Comparison of ENCODE assay signal across 9 mouse cellular contexts in the genomic region with DNA sequence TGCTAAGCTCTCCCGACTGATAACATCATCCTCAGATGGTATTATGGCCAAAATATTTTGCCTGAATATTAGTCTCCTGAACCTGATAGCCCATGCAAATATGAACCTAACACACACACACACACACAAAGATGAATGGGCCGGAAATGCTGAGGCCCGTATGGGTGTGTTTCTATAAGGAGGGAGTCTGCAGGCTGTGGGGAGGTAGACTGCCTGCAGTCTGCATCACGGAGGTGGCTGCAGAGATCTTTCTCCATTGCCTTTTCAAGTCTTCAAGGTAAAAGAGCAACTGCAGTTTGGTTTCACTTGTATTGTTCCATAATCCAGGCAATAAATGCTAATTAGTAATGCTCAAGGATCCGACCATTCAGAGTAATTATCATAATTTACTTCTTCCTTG.
DNase-seq lines count a peak whose midpoint lies in the region; ATAC-seq and TF ChIP-seq lines count a peak whose summit lies in the region.
"Had no signal": no experiment of that assay in that cellular context is flagged by ENCODE, and none has a peak within 500 bp of the region (broad histone marks: within the 10 kb centered on the region; RNA-seq: fewer than 3 reads in every experiment).

No protein-coding gene starts in this region.

- peak overlapping the region; percentile 45 for H3K4me2 ChIP-seq in embryonic facial prominence, embryonic 15.5 days (replicated peaks)
- peak overlapping the region; percentile 56 for H3K4me2 ChIP-seq in hindbrain, postnatal 0 days (ENCODE audit: low read depth, low read length)
- H3K4me2 ChIP-seq in neural tube, embryonic 15.5 days: peak overlapping the region; percentile 61

- no peak for DNase-seq in layer of hippocampus, adult 2 months (ENCODE audit: low spot score in 2 of 2)
- no peak for DNase-seq in layer of hippocampus, adult 8-10 months (ENCODE audit: low spot score in 2 of 2)
- DNase-seq in hindbrain, postnatal 0 days (ENCODE audit: low spot score): no peak
- no peak for DNase-seq in embryo, embryonic 10 days (ENCODE audit: low spot score)
- DNase-seq: gastrocnemius, postnatal 14 days had no signal

- no peaks in the 10 kb centered on the region for H3K9me3 ChIP-seq in embryonic facial prominence, embryonic 15.5 days (replicated peaks)
- no peaks in the 10 kb centered on the region for H3K9me3 ChIP-seq in hindbrain, postnatal 0 days (ENCODE audit: low read length)
- no peaks in the 10 kb centered on the region for H3K9me3 ChIP-seq in neural tube, embryonic 15.5 days (replicated peaks)

- peak overlapping the region; percentile 26 for H3K9ac ChIP-seq in embryonic facial prominence, embryonic 15.5 days
- peak overlapping the region; percentile 51 for H3K9ac ChIP-seq in hindbrain, postnatal 0 days (replicated peaks; ENCODE audit: low read length)
- peak overlapping the region; percentile 67 for H3K9ac ChIP-seq in neural tube, embryonic 15.5 days (replicated peaks)

- 10% methylated on average over 5 of the region's 5 CpGs for WGBS in embryonic facial prominence, embryonic 15.5 days
- 10% methylated on average over 5 of the region's 5 CpGs for WGBS in hindbrain, postnatal 0 days
- WGBS in neural tube, embryonic 15.5 days: 11% methylated on average over 5 of the region's 5 CpGs

- peaks cover 22% of the 10 kb centered on the region for H3K36me3 ChIP-seq in embryonic facial prominence, embryonic 15.5 days
- peaks cover 9% of the 10 kb centered on the region; the same call in 1 of the 2 replicates for H3K36me3 ChIP-seq in hindbrain, postnatal 0 days (ENCODE audit: insufficient read depth, low read length)
- H3K36me3 ChIP-seq in neural tube, embryonic 15.5 days: peaks cover 15% of the 10 kb centered on the region; the same call in 1 of the 2 replicates

- no peak for ATAC-seq in embryonic facial prominence, embryonic 15.5 days (ENCODE audit: insufficient number of reproducible peaks, low FRiP score, low TSS enrichment, low read depth)
- no peak for ATAC-seq in hindbrain, postnatal 0 days
- ATAC-seq in neural tube, embryonic 15.5 days (ENCODE audit: low FRiP score): 0 out of 2 replicates have a peak, but pooled peaks have one; percentile 19
- no peak for ATAC-seq in granulocyte monocyte progenitor cell, adult 5-6 weeks (replicated peaks; ENCODE audit: poor library complexity, severe bottlenecking)
- no peak for ATAC-seq in monocyte, adult 5-6 weeks (replicated peaks; ENCODE audit: insufficient number of reproducible peaks, low FRiP score, low TSS enrichment, poor library complexity, severe bottlenecking)

- peaks cover 47% of the 10 kb centered on the region for H3K4me1 ChIP-seq in embryonic facial prominence, embryonic 15.5 days
- peaks cover 26% of the 10 kb centered on the region for H3K4me1 ChIP-seq in hindbrain, postnatal 0 days (ENCODE audit: insufficient read depth, low read length)
- H3K4me1 ChIP-seq in neural tube, embryonic 15.5 days: peaks cover 44% of the 10 kb centered on the region

- H3K4me3 ChIP-seq in layer of hippocampus, adult 2 months: peak overlapping the region; percentile 65
- peak overlapping the region; percentile 34 for H3K4me3 ChIP-seq in embryonic facial prominence, embryonic 15.5 days (replicated peaks)
- peak overlapping the region; percentile 80 for H3K4me3 ChIP-seq in hindbrain, postnatal 0 days (ENCODE audit: low read length)
- peak overlapping the region; percentile 40 for H3K4me3 ChIP-seq in neural tube, embryonic 15.5 days (replicated peaks)

- TF ChIP-seq CTCF in layer of hippocampus, adult 2 months (conservative IDR thresholded peaks at IDR 0.05): no peak
- no peak for TF ChIP-seq CTCF in hindbrain, postnatal 0 days (IDR thresholded peaks at IDR 0.05; ENCODE audit: low read depth)

- H3K27ac ChIP-seq in layer of hippocampus, adult 2 months: peak overlapping the region; percentile 79
- peak overlapping the region; percentile 88 for H3K27ac ChIP-seq in embryonic facial prominence, embryonic 15.5 days (replicated peaks)
- H3K27ac ChIP-seq in hindbrain, postnatal 0 days: peak overlapping the region; percentile 82
- peak overlapping the region; percentile 91 for H3K27ac ChIP-seq in neural tube, embryonic 15.5 days (replicated peaks)

- no peaks in the 10 kb centered on the region for H3K27me3 ChIP-seq in embryonic facial prominence, embryonic 15.5 days
- H3K27me3 ChIP-seq in hindbrain, postnatal 0 days (ENCODE audit: insufficient read depth, low read length): no peaks in the 10 kb centered on the region
- no peaks in the 10 kb centered on the region for H3K27me3 ChIP-seq in neural tube, embryonic 15.5 days (replicated peaks)
